ENCODE assay signal across 17 mouse cellular contexts in the genomic region with DNA sequence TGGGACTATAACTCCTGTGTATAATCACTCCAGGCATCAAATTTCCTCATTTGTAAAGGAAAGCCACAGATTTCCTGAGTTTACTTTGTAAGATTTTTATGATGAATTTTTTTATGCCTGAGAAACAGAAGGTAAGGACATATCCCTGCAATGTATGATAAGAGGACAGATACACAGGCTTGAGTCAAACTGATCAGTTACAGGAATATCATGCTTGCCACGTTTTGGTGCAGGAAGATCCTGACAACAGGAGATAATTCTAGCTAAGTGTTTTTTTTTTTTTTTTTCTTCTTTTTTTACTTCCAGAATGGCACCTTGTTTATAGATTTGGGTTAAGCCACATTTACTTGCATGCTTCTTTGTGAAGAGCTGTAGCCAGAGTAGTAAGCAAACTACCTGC.
"Had no signal": no experiment of that assay in that cellular context is flagged by ENCODE, and none has a peak within 500 bp of the region (broad histone marks: within the 10 kb centered on the region; RNA-seq: fewer than 3 reads in every experiment).

No protein-coding gene starts in this region.

- H3K36me3 ChIP-seq: neural tube, embryonic 12.5 days; neural tube, embryonic 13.5 days; neural tube, embryonic 15.5 days; stomach, embryonic 15.5 days had no signal

- H3K27ac ChIP-seq: neural tube, embryonic 12.5 days; neural tube, embryonic 13.5 days; neural tube, embryonic 15.5 days; stomach, embryonic 15.5 days; stomach, postnatal 0 days had no signal

- H3K4me3 ChIP-seq: neural tube, embryonic 12.5 days; neural tube, embryonic 13.5 days; neural tube, embryonic 15.5 days; stomach, embryonic 15.5 days had no signal

- H3K9ac ChIP-seq: neural tube, embryonic 12.5 days; neural tube, embryonic 13.5 days; neural tube, embryonic 15.5 days; stomach, embryonic 15.5 days had no signal

- H3K9me3 ChIP-seq: neural tube, embryonic 12.5 days; neural tube, embryonic 13.5 days; neural tube, embryonic 15.5 days; stomach, embryonic 15.5 days had no signal

- H3K4me1 ChIP-seq: neural tube, embryonic 12.5 days; neural tube, embryonic 13.5 days; neural tube, embryonic 15.5 days; stomach, embryonic 15.5 days had no signal

- H3K27me3 ChIP-seq: neural tube, embryonic 12.5 days; neural tube, embryonic 13.5 days; neural tube, embryonic 15.5 days; stomach, embryonic 15.5 days had no signal

- DNase-seq: retina, postnatal 1 day; right cerebral cortex, adult 18-20 months; right cerebral cortex, postnatal 14 days; right cerebral cortex, postnatal 25 days; right cerebral cortex, postnatal 4 days; spleen, adult 18-20 months; thymus, adult 18-20 months; thymus, adult 2 months; thymus, postnatal 14 days; thymus, postnatal 25 days; thymus, postnatal 36 days; thymus, postnatal 4 days had no signal
